Mouse (Mus musculus): Measurements from ENCODE around the gene Tmem217.
A peak's percentile ranks its signal among the peaks of the same experiment; 100 is the strongest.
"Not testable (repeated sequence)": the region's sequence is repeated elsewhere in the genome, so short reads cannot be mapped to it uniquely, and the experiment has no call there.

Tmem217 gene

DNA sequence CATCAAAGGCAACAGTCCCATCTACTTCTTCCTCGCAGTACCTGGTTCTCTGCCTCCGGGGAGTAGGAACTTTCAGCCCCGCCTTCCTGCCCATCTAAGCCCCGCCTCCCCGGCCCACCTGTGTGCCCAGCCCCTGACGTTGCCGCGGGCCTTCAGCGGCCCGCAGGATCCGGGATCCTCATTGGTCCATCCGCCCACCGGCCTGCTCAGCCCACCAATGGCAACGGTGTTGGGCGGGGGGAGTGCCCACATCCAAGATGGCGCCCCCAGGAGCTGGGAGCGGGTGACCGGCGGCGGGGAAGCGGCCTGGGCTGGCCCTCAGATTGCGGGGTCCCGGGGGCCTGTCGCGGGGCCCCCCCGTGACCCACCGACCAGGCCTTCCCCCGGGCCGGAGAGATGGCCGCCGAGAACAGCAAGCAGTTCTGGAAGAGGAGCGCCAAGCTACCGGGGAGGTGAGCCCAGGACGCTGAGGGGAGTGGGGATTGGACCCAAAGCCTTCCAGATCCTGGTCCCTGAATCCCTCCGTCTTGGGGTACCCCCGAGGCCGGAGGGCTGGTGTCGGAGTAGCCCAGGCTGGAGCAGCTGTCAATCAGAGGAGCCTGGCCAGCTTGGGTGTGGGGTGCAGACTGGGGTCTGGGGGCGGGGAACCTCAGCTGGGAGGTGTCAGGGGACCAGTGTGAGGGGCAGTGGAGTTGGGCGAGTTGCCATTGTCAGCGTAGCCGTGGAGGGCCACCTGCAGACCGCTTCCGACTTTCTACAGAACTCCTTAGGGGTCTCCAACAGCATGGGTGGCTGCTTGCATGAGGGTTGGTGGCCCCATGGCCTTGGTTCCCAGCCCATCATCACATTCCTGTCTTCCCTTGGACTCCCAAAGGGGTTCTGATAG is 2.4 kb downstream of the Tmem217 start, which contains the start of the genes Gm17657 and Tbc1d22b:
TSS of gene Gm17657 (minus strand) at position 96 of the 886 bp plus-strand sequence.
TSS of gene Tbc1d22b (plus strand) at position 243 of the 886 bp plus-strand sequence.
- peak; percentile 83 for DNase-seq (ENCODE audit: low read depth, low spot score)

DNA sequence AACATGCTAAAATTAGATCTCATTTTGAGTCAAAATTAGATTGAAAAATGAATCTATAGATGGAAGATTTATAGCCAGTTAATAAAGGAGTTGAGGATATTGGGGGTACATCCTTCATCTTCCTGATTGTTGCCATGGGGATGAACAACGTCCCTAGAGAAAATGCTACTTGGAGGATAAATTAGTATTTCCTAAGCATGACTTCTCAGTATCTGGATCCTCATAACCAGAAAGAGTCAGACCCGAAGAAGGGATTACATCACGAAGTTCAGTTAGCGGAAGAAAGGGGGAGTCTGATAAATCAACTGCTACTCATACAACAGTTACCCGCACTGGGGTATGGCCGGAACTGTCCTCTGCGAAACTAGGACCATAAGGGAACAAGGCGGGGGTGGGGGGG is 3.2 kb downstream of the Tmem217 start:
- DNase-seq (ENCODE audit: low read depth, low spot score): no peak

DNA sequence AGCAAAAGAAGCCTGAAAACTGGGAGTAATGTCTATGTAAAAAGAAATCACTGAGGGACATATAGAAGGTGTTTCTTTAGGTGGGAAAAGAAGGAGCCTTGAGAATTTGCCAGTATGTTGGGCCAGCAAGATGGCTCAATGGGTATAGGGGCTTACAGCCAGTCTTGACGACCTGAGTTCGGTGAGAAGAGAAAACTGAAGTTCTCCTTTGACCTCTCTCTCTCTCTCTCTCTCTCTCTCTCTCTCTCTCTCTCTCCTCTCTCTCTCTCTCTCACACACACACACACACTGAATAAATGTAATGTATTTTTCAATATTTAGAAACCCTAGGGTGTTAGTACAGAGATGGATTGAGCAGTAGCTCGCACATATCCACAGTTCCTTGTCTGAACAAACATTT is 3.7 kb downstream of the Tmem217 start:
- no peak for DNase-seq (ENCODE audit: low read depth, low spot score)

DNA sequence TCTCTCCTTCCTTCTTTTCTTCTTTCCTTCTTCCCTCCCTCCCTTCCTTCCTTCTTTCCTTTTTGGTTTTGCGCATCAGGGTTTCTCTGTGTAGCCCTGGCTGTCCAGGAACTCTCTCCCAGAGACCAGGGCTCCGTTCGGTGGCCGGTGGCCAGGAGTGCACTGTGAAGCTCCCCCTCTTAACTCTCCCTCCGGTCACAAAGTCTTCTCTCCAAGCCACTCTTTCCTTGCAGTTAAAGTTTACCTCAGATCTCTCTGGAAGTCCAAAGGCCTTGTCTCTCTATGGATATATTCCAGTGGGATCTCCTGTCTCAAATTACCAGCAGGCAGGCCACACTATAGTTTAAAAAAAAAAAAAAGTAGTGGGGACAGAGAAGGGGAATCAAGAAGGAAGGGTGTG is 6.9 kb downstream of the Tmem217 start:
- DNase-seq (ENCODE audit: low read depth, low spot score): no peak

DNA sequence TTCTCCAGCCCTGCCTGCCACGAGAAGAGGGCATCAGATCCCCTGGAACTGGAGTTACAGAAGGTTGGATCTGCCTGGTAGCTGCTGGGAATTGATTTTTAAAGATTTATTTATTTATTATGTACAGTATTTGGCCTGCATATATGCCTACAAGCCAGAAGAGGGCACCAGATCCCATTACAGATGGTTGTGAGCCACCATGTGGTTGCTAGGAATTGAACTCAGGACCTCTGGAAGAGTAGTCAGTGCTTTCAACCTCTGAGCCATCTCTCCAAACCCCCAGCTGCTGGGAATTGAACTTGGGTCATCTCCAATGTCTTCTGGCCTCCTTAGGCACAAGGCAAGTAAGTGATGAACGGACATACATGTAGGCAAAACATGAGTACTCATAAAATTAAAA is 8.1 kb downstream of the Tmem217 start:
- DNase-seq (ENCODE audit: low read depth, low spot score): no peak

DNA sequence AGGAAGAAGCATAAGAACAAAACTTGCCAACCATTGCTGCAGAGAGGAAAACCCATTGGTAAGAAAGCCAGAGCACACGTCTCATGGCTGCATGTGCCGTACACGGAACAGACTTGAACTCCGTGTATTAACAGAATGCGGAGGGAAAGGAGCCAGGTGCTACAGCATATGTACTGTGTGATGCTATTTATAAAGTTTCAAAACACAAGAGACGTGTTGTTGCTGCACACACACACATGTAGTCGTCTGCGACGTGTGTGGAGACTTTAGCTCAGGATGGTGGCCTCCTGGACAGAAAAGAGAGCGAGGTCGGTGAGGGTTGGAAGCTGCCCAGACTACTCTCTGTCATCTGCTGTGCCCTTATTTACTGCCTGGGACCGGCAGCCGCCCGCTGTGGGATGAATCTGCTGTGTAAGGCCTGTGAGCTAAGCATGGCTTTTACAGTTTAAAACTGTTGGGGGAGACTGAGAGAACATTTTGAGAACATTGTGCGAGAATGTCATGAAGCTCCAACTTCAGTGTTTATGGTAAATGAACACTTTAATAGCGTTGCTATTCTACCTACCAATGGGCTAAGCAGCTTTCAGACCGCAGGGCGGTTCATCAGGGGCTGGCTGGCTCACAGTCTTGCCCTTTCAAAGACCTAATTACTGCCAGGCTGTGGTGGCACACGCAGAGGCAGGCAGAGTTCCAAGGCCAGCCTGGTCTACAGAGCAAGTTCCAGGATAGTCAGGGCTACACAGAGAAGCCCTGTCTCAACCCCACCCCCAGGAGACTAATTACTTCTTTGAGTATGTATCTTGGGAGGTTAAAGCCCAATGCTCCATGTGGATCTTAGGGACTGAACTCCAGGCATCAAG is 9.1 kb downstream of the Tmem217 start:
- DNase-seq (ENCODE audit: low read depth, low spot score): no peak

DNA sequence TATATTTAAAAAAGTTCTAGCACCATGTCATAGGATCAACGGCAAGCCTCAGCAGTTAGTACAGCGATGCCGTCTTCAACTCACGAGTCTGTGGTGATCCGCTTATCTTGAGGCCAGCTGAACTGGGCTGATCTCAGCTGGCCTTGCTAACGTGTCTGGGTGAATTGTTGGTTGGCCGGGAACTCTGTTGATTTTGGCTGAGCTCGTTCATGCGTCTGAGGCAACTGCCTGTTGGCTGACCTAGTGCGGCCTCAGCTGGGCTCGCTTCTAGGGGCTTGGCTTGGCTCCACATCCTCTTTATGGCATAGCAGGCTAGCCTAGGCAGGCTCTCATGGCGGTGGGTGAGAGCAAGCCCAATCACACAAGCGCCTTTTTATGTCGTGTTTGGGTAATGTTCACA is 10.8 kb downstream of the Tmem217 start:
- DNase-seq (ENCODE audit: low read depth, low spot score): peak; percentile 5

DNA sequence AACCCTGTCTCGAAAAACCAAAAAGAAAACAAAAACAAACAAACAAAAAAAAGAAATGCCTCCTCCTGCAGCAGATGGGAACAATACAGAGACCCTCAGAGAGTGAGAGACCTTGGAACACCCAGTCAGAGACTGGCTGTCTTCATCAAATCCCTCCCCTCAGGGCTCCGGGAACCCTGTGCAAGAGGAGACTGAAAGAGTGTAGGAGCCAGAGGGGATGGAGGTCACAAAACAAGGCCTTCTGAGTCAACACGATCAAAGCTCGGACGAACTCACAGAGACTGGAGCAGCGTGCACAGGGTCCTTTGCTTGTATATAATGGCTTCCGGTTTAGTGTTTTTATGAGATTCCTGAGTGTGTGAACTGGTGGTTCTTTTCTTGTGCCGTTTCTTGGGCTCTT is 11.8 kb downstream of the Tmem217 start:
- DNase-seq (ENCODE audit: low read depth, low spot score): no peak

DNA sequence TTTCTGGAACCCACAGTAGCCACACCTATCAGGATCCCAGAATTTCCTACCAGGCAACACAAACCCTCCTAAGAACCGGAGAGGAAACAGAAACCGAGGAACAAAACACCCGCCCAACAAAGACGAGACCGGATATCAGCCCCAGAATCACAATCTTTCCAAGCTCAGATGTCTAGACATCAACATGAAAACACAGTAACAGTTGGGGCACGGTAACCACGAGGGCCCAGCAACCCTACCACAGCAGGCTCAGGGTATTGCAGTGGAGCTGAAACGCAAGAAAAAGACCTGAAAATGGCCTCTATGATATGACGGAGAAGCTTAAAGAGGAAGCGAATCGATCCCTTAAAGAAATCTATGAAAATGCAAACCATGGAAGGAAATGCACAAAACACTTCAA is 18.3 kb downstream of the Tmem217 start:
- DNase-seq (ENCODE audit: low read depth, low spot score): no peak

DNA sequence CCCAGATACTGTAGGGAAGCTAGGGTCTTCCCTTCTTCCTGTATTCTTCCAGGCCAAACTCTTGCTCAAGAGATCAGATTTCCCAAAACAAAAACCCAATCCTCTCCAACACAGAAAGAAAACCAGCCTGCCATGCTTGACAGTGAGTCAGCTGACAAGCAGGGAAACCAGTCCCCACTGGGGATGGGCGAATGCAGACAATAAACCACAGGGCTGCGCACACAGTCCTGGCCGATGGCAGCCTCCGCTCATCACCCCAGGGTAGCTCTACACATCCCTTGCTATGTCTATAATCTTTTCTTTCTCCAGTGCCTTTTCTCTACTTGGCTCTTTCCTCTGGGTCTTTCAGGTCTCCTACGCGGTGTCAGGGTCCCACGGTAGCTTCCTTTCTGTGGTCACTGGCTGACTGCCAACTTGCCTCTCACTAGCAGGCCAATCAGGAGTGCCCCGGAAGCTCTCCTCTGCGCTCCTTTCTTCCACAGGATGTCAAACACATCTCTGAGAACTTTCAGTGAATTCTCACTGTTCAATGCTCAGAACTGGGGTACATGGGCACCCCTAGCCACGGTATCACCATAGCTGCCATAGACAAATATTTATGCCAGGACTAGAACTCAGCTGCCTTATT is 20.3 kb downstream of the Tmem217 start:
- no peak for DNase-seq (ENCODE audit: low read depth, low spot score)

DNA sequence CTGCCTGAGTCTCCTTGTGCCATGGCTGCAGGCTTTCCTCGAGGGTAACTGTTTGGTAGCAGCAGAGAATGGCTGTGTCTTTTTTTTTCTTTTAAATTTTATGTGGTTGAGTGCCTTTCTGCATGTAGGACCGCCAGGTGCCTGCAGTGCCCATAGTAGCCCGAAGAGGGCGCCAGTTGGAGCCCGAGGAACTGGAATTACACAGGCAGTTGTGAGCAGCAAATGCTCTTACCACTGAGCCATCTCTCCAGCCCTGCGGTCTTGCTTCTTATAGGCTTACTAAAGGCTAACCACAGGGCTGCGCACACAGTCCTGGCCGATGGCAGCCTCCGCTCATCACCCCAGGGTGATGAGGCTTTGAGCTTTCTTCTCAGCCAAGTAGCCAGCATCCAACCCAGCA is 20.9 kb downstream of the Tmem217 start:
- DNase-seq (ENCODE audit: low read depth, low spot score): no peak

DNA sequence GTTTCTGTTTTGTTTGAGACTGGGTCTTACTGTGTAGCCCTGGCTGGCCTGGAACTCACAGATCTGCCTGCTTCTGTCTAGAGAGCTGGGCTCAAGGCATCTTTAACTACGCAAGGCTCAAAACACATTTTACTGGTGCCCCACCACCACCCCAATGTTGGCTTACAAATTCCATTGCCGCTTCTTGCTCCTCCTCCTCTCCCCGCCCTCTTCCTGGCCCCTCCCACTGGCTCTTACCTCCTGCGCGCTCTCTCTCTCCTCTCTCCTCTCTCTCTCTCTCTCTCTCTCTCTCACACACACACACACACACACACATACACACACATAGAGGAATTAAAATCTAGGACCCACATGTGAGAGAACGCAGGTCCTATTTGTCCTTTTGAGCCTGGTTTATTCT is 21.7 kb downstream of the Tmem217 start:
- DNase-seq (ENCODE audit: low read depth, low spot score): no peak

DNA sequence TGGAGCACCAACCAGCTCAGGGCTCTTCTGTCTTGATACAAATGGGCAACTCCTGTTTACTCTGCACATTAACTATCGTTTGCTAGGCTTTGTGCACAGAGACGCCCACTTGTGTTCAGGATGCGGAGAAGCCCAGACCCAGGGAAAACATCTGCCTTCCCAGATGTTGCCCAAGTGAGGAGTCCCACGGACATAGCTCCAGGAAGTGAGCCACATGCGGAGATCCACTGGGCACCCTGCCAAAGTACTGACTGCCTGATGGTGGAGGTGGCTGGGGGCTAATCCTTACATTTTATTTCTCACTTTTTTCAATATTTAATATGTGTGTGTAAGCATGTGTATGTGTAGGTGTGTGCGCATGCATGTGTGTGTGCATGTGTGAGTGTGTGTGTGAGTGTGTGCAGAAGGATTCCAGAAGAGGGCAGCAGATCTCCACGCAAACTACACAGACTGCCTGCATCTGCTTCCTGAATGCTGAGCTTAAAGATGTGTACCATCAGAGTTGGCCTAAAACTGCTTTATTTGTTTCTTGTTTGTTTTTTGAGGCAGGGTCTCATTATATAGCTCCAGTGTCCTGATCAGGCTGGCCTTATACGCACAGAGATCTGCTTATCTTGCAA is 23.5 kb downstream of the Tmem217 start:
- no peak for DNase-seq (ENCODE audit: low read depth, low spot score)

DNA sequence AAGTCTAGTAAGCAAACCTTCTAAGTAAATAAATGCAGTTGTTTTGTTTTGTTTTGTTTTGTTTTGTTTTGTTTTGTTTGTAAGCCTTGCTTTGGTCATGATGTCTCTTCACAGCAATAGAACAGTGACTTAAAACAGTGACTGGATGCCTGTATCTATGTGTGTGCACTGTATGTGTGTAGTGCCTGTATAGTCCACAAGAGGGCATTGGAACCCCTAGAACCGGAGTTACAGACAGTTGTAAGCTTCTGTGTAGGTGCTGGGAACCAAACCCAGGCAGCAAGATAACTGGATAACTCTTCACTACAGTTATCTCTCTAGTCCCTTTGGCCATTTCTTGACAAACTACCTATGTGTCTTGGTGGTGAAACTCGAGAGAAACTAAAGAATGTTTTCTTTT is 26.6 kb downstream of the Tmem217 start:
- no peak for DNase-seq (ENCODE audit: low read depth, low spot score)

DNA sequence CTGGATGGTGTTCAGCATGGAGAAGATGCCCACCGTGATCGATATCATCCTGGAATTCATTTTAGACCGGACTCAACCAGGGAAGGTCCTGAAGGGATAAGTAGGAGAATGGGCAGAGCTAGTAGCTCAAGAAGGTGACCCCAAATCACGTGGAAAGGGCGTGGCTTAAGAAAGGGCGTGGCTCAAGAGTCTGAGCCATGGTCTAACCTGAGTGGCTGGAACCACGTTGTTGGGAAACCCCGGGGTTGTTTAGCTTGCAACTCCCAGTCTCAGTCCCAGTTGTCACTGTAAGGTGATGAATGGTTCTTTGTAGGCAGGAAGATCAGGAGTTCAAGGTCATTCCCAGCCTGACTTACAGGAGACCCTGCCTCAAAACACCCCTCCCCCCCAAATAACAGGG is 32.5 kb downstream of the Tmem217 start:
- DNase-seq (ENCODE audit: low read depth, low spot score): no peak

DNA sequence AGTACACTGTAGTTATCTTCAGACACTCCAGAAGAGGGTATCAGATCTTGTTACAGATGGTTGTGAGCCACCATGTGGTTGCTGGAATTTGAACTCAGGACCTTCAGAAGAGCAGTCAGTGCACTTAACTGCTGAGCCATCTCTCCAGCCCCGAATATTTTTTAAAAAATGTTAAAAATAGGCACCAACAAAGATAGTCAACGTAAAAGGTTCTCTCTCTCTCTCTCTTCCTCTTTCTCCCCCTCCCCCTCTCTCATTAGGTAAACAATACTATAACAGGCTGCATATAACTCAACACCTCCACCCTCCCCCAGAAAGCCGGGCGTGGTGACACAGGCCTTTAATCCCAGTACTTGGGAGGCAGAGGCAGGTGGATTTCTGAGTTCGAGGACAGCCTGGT is 33.5 kb downstream of the Tmem217 start:
- not testable (repeated sequence) for DNase-seq (ENCODE audit: low read depth, low spot score)

DNA sequence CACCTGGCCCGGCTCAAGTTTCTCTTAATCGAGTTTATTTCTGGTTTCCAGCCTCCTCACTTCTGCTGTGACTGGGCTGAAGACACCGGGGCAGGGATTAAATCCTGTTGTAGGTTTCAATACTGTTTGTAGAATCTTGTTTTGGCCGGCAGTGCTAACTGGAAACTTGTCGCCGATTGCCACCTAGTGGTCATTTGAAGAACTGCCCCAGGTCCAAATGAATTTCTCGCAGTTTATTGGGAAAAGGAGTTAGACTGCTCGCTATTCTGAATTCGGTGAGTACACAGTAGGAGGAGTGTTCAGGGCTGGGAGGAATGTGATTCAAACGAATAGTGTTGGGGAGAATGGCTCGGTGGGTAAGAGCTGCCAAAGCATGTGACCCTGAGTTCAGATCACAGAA is 37.8 kb downstream of the Tmem217 start:
- peak; percentile 69 for DNase-seq (ENCODE audit: low read depth, low spot score)

DNA sequence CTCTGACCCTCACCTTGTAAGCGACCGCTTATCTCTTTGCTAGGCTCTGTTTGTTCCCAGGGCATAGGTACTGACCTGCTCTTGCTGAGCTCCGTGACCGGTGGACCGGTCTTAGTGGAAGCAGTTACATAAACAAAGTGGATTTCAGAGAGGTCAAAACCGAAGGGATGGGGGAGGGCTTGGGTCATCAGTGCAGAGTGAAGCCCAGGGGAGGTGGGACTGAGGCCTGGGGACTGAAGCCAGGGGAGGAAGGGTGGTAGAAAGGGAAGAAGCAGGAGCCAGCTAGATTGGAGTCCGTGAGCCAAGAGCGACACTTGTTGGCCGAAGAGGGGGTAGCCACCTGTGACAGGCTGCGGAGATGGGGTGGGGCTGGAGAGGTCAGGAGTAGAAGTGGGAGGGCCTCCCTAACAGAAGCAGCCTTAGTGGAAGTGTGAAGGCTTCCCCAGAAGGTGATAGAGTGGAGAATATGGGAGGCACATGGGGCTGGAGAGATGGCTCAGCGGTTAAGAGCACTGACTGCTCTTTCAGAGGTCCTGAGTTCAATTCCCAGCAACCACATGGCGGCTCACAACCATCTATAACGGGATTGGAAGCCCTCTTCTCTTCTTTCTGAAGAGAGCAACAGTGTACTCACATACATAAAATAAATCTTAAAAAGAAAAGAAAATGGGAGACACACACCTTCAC is 39.0 kb downstream of the Tmem217 start:
- no peak for DNase-seq (ENCODE audit: low read depth, low spot score)

DNA sequence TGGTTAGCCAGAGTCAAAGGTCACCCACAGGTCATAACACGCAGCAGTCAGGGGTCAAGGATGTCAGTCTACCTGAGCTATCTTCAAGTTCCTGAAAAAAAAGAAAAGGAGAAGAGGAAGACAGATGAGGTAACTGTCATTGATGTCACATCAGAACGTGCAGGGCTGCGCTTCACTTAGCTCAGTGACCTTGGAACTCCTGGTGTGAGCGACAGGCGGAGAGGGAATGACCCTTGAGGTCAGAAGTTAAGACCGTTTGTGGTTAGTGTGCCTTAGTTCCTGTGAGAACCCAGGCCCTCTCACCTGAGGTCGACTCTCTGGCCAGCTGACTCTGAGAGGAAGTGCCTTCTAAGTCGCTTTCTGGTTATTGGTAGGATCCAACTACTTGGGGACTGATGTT is 41.5 kb downstream of the Tmem217 start:
- no peak for DNase-seq (ENCODE audit: low read depth, low spot score)

DNA sequence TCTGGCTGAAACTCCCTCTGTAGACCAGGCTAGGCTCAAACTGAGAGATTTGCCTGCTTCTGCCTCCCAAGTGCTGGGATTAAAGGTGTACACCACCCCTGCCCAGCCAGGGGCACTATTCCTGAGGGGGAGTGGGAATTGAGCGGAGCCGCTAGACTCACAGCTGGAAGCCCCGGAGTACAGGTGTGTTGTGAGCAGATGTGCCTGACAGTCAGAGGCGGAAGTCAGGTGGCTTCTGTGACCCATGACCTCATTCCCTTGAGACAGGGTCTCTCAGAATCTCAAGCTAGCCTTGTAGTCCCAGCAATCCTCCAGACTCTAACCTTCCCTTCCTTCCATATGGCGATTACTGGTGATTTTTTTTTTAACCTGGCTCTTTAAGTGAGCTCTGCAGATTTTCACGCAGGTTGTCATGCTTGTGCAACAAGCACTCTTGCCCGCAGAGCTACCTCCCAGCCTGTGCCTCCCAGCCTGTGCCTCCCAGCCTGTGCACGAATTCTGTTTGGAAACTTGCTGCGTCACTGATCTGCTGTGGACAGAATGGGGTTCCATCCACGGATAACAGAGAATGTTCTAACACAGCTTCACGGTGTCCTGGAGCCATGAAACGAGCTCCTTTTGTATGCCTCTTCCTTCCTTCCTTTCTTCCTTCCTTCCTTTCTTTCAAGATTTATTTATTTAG is 43.1 kb downstream of the Tmem217 start:
- no peak for DNase-seq (ENCODE audit: low read depth, low spot score)

DNA sequence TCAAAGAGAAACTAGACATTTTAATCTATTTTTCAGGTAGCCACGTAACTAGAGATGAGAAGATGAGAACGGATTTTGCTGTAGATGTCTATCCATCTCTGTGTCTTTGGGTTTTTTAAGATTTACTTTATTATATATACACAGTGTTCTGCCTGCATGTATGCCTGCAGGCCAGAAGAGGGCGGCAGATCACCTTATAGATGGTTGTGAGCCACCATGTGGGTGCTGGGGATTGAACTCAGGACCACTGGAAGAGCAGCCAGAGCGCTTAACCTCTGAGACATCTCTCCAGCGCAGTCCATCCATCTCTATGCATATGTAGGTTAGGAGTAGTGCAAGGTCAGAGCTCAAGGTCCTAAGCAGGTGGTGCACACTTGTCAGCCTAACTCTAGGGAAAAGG is 48.5 kb downstream of the Tmem217 start:
- no peak for DNase-seq (ENCODE audit: low read depth, low spot score)
